Mouse (Mus musculus): ENCODE results near the gene 4933407L21Rik.
"Not testable (repeated sequence)": the region's sequence is repeated elsewhere in the genome, so short reads cannot be mapped to it uniquely, and the experiment has no call there.

The 4933407L21Rik gene

DNA sequence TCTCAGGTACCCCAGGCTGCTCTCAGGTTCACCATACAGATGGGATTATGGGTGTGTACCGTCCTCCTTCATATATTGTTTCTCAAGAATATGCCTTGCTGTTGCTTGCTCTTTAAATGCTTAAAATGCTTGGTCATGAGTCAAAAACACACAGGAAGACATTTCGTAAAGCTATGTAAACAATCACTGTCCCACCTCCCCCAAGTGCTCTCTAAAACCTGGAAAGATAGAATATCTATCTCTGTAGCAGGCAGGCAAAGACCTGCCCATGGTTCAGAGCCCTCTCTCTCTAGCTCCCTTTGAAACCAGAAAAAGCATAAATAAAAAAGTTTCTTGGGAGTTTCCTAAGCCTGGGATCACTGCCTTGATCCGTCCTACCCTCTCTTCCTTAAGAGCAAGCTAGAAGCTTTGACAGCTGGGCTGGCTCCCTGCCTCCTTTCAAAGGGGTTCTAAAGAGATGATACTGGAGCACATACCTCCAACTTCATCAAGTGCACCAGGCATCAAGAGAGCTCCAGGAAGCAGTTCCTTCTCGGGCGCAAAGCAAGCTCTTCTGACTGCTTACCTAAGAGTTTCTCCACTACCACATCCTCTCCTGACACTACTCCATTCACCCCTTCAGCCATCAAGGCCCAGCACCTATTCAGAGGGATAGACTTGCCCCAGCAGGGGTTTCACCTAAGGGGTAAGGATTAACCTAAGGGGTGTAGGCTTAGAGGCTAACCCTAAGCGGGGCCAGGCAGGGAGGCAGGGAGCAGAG is 31.0 kb downstream of the 4933407L21Rik start:
- DNase-seq (ENCODE audit: low read depth, low spot score) = no peak

- DNase-seq (ENCODE audit: low read depth, low spot score) = no peak
These were observed 31.6 kb downstream of the 4933407L21Rik start for GRCm38 (mm10) chr1:85959889-85960276.

GRCm38 (mm10) chr1:85960873-85961272 is 32.6 kb downstream of the 4933407L21Rik start, which contains the start of gene Gpr55:
Gene Gpr55 (minus strand): TSS chr1:85961007.
- DNase-seq (ENCODE audit: low read depth, low spot score) = no peak

- no peak for DNase-seq (ENCODE audit: low read depth, low spot score)
These were observed 33.8 kb downstream of the 4933407L21Rik start for GRCm38 (mm10) chr1:85962081-85962480.

DNA sequence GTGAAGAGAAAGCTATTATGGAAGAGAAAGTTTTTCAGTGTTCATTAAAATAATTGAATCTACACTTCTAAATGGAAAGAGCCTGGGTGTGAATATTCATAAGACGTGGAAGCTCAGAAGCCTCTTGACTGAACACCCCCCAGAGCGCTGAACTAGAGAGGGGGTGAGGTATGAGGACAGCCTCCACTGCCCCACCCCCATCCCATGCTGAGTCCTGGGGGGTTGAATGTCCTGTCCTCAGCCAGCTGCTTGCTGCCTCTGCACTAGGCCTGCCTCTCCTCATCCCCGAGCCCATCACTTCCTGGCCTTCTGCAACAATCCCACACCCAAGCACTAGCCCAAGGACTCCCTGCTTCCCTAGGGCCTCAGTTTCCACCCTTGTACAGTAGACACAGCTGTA is 37.6 kb downstream of the 4933407L21Rik start:
- no peak for DNase-seq (ENCODE audit: low read depth, low spot score)

- no peak for DNase-seq (ENCODE audit: low read depth, low spot score)
These were observed 40.8 kb downstream of the 4933407L21Rik start for GRCm38 (mm10) chr1:85969081-85969480.

- no peak for DNase-seq (ENCODE audit: low read depth, low spot score)
These were observed 41.2 kb downstream of the 4933407L21Rik start for GRCm38 (mm10) chr1:85969519-85969918.

- no peak for DNase-seq (ENCODE audit: low read depth, low spot score)
These were observed 42.8 kb downstream of the 4933407L21Rik start for GRCm38 (mm10) chr1:85971070-85971469.

DNA sequence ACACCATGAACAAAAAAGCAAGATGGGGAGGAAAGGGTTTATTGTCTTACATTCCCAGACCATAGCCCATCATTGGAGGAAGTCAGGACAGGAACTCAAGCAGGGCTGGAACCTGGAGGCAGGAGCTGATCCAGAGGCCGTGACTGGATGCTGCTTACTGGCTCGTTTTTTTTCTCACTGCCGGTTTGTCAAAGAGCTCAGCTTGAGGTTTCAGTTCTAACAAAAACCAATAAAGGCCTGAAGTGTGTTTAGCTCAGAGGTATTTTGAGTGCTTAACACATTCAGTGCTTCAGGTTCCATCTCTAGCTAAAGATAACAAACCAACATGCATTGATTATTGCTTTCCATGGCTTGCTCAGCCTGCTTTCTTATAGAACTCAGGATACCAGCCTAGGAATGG is 44.1 kb downstream of the 4933407L21Rik start:
- no peak for DNase-seq (ENCODE audit: low read depth, low spot score)

- DNase-seq (ENCODE audit: low read depth, low spot score) = no peak
These were observed 45.2 kb downstream of the 4933407L21Rik start for GRCm38 (mm10) chr1:85973468-85973877.

- no peak for DNase-seq (ENCODE audit: low read depth, low spot score)
These were observed 49.4 kb downstream of the 4933407L21Rik start for GRCm38 (mm10) chr1:85977709-85978108.

- no peak for DNase-seq (ENCODE audit: low read depth, low spot score)
These were observed 53.6 kb downstream of the 4933407L21Rik start for GRCm38 (mm10) chr1:85981738-85982357.

GRCm38 (mm10) chr1:85985784-85986183 is 57.5 kb downstream of the 4933407L21Rik start:
- DNase-seq (ENCODE audit: low read depth, low spot score) = no peak

DNA sequence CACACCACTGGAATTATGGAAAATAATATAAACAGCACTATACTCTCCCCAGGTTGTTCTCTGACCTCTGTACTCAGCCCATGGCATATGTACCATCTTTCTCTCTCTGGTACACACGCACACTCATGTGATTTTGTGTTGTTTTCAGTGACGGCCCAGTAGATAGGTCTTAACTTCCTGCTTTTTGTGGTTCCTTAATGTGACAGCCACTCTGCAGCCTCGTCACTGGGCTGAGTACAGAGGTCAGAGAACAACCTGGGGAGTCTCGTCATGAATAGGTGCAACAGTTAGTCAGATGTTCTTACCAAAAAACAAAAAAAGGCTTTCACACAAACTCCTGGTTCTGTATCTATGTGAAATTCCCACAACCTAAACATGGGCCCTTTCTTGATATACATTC is 60.1 kb downstream of the 4933407L21Rik start:
- no peak for DNase-seq (ENCODE audit: low read depth, low spot score)

- not testable (repeated sequence) for DNase-seq (ENCODE audit: low read depth, low spot score)
These were observed 60.6 kb downstream of the 4933407L21Rik start for GRCm38 (mm10) chr1:85988882-85989281.
